13 mouse cellular contexts compared by ENCODE assay signal in the genomic region with DNA sequence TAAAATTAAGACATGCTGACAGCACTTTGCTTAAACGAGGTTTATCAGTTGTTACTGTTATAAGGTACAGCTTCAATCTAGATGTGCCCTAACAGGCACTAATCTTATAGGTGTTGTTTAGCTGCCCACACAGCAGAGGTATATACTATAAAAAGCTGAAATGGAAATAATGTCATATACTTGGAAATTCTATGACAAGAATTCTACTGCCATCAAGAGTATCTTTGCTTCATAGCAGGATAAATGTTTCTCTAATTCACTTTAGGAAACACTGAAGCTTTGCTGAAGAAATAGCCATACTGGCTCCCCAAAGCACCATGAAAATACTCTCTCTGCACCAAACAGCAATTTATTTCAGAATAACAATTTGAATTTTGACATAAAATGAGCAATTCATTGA.
"Had no signal": no experiment of that assay in that cellular context is flagged by ENCODE, and none has a peak within 500 bp of the region (broad histone marks: within the 10 kb centered on the region; RNA-seq: fewer than 3 reads in every experiment).

No protein-coding gene starts in this region.

- ATAC-seq: intestine, postnatal 0 days; liver, postnatal 0 days; midbrain, embryonic 15.5 days had no signal

- DNase-seq: kidney, adult 8-10 months; kidney, postnatal 25 days; liver; liver, embryonic 13.5 days; liver, postnatal 0 days; lung, postnatal 14 days; retina, postnatal 1 day; right cerebral cortex, postnatal 4 days; spleen, adult 18-20 months; thymus, adult 2 months; thymus, postnatal 36 days had no signal
